Mouse (Mus musculus): ENCODE data around the gene Zbtb43.

Zbtb43 gene

DNA sequence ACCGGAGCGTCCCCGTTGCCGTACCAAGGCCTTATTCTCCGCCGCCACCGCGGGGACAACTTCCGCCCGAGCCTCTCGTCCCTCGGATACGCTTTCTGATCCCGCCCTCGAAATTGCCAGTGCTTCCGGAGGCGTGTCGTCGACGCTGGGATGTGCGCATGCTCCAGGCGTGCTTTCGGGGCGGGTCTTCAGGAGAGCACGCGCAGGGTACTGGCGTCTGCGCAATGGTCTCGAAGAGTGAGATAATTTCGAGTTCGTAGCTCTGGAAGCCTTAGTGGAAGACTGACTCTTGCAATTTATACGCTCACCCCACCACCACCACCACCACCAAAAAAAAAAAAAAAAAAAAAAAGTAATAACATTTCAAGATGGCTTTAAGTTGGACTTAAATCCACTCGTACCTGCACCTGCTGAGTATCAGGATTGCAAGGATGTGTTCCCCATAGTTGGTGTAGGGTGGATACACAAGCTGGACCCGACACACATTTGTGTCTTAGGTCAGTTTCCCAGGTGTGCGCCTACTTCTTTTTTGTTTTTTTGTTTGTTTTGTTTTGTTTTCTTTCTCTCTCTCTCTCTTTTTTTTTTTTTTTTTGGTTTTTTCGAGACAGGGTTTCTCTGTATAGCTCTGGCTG lies at the start of gene Zbtb43:
Zbtb43 (minus strand) TSS at position 94 of the 632 bp plus-strand sequence.
- DNase-seq (ENCODE audit: low spot score): peak; percentile 96

DNA sequence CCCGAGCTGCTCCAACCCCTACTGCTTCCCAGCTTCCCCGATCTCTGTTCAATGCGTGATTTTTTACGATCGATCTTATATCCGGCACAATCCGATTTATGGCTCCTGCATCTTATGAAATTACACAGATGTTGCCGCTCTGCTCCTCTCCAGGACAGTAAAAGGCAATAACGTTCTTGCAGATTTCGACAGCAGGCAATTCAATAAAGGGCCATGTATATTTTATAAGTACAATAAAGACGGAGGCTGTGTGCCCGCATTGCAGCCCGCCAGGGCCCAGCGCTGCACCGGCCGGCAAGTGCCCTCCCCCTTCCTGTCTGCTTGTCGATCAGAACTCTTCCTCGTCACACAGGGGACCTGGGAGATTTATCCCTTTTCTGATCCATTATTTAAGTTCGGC lies 47.5 kb upstream of the Zbtb43 start:
- no peak for DNase-seq (ENCODE audit: low spot score)

DNA sequence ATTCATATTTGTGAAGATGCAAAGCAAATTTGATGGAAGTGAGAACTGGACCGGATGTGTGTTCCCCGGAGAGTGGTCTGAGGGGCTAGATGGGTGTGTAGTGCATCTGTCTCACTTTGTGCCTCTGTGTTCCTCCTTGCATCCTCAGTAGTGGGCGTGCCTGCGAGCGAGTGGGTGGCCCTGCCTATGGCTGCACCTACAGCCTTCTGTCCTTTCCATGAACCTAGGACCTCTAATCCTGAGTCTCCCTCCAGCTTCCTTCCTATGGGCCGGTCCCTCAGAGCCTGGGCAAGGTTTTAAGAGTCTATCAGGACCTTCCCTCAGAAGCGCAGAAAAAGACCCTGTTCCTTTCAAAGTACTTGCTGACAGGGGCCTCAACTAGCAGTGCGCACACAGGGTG lies 47.1 kb upstream of the Zbtb43 start:
- no peak for DNase-seq (ENCODE audit: low spot score)

DNA sequence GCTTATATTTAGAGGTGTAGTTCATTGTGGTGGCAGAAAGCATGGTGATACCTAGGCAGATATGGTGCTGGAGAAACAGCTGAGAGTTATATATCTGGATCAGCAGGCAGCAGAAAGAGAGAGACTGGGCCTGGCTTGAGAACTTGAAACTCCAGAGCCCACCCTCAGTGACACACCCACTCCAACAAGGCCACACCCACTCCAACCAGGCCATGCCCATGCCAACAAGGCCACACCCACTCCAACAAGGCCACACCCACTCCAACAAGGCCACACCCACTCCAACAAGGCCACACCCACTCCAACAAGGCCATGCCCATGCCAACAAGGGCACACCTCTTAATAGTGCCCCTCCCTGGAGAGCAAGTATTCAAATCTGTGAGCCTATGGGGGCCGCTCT lies 42.4 kb upstream of the Zbtb43 start:
- no peak for DNase-seq (ENCODE audit: low spot score)

DNA sequence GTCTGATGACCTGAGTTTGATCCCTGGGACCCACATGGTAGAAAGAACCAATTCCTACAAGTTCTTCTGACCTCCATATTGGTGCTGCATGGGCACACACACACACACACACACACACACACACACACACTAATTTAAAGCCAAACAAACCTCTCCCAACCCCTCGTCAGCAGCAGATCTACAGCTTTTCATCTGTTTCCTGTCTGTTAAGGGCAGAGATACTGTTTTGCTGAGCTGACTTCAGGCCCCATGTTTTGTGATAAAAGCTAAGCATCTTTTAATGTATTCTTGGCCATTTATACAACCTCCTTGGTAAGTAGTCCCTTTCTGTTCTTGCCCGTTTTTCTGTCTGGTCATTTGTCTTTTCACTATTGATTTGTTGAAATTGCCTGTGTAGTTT lies 34.2 kb upstream of the Zbtb43 start:
- no peak for DNase-seq (ENCODE audit: low spot score)

DNA sequence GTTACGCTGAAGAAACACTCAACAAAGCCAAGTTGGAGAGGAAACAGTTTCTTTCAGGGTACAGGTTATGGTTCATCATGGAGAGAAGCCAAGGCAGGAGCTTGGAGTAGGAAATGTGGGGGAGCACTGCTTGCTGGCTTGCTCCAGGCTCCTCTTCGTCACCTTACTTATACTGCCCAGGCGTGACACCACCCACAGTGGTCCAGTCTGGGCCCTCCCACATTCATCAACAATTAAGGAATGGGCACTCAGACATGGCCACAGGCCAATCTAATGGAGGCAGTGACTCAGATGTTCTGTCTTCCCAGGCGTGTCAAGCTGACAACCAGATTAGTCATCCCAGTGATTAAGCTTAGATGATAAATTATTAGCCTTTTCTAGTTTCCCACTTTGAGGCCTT lies 29.9 kb upstream of the Zbtb43 start:
- peak; percentile 53 for DNase-seq (ENCODE audit: low spot score)

DNA sequence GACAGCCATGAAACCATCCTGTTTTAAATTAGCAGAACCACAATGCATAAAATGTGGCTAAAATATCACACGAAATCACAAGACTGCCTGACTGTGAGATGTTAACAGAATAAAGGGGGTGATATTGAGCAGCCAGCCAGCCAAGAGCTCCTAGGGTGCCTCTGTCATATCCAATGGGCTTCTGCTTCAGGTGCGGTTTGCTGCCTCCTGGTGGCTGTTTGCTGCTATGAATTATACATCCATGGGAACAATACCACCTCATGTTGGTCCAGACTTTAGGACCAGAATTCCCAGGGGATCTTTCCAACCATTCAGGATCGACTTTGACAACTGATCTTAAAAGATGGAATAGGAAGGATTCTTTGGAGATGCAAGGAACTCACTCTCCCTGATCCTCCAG lies 27.3 kb upstream of the Zbtb43 start:
- no peak for DNase-seq (ENCODE audit: low spot score)

DNA sequence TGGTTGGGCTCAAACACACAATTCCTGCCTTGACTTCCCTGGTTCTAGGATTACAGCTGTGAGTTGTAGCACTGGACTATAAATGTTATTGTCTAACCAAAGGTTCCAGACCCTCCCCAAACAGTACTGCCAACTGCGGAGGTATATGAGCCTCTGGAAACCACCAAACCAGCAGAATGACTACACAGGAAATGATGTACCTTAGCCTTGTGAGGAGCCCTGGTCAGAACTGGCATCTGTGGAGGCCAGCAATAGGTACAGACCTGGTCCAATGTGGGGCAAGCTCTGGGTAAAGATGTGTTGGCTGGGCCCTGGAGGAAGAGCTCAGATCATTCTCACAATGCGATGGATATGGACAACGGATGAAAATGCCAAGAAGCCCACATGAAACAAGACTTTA lies 23.7 kb upstream of the Zbtb43 start:
- DNase-seq (ENCODE audit: low spot score): no peak

DNA sequence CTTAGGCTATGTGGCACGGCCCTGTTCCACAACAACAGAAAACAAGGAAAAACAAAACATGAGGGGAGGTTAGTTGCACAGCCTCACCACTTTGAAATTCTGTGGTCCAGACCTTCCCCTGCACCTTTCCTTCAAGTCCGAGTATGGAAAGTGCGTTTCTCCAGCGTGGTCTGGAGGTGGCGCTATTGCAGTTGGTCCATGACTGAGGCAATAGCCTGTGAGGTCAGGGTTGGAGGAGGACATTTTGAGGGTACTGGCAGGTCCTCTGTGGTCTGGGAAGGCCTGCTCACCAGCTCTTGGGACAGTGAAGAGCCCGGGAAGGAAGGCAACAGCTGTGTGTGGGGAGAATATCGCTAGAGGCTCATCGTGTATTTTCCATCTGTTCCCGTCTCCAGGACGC lies 21.2 kb upstream of the Zbtb43 start:
- no peak for DNase-seq (ENCODE audit: low spot score)

DNA sequence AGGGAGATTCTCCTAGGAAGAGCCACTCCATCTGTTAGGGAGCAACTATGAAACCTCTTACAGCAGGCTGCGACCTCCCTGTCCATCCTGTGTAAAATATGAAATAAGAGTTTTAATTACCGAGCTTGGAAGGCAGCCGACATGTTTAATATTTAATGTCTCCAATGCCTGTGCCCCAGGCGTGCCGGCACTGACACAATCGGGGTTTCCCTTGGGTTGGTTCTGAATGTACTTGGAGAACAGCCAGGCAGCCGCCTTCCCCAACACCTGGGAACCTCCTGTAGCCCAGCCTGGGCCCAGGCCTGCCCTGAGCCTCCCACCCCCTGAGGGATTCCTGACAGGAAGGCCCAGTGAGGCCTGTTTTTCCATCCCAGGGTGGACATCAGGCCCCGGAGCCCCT lies 19.0 kb upstream of the Zbtb43 start:
- DNase-seq (ENCODE audit: low spot score): no peak

DNA sequence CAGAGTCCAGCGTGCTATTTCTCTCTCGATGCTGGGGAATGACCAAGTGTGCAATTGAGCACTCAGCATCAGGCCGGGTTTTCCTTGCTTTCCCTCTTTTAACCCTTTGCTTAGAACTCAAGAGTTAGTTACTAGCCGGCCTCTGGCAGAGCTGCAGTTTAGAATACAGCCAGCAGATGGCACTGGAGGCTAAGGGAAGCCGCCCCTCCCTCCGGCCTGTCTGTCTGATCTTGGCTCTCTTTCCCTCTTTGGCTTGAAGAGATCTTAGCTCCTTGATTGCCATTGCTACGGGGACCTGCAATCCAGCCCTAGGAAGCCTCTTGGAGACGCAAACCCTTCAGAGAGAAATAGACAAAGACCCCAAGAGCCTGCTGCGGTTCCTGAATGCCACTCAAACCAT lies 18.5 kb upstream of the Zbtb43 start:
- peak; percentile 72 for DNase-seq (ENCODE audit: low spot score)

DNA sequence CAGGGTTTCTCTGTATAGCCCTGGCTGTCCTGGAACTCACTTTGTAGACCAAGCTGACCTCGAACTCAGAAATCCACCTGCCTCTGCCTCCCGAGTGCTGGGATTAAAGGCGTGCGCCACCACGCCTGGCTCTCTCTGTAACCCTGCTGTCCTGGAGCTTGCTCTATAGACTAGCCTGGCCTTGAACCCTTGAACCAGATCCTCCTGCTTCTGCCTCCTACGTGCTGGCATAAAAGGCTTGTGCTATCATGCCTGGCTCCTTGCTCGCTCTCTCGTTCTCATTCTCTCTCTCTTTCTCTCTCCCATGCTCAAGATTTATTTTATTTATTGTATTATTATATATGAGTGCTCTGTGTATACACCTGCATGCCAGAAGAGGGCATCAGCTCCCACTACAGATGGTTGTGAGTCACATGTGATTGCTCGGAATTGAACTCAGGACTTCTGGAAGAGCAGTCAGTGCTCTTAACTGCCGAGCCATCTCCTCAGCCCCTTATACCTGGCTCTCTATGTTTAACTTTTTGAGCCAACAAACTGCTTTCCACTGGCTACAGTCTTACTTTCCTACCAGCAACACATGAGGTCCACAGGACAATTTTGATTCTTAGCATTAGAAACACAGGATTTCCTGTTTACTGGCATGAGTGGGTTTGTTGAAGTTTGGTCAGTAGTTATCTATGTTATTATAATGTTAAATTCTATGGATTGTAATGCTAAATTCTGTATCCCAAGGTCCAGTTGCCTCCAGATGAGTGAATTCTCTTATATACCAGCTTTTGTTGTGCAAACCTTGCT lies 9.8 kb upstream of the Zbtb43 start:
- no peak for DNase-seq (ENCODE audit: low spot score)

DNA sequence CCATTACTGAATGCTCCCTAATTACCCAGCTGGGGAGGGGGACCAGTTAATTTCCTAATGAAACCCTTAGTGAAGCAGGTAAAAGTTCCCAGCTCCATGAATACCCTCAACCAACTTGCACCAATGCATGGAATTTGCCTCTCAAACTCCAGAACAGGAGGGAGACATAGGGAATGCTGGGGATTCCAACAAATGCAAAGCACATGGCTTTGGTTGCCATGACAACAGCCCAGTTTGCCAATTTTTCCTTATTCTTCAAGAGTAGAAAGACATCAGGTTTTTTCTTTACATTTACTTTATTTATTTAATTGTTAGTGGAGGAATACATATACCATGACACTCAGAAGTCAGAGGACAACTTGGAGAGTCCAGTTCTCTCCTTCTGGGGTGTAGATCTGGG lies 7.6 kb upstream of the Zbtb43 start:
- no peak for DNase-seq (ENCODE audit: low spot score)

DNA sequence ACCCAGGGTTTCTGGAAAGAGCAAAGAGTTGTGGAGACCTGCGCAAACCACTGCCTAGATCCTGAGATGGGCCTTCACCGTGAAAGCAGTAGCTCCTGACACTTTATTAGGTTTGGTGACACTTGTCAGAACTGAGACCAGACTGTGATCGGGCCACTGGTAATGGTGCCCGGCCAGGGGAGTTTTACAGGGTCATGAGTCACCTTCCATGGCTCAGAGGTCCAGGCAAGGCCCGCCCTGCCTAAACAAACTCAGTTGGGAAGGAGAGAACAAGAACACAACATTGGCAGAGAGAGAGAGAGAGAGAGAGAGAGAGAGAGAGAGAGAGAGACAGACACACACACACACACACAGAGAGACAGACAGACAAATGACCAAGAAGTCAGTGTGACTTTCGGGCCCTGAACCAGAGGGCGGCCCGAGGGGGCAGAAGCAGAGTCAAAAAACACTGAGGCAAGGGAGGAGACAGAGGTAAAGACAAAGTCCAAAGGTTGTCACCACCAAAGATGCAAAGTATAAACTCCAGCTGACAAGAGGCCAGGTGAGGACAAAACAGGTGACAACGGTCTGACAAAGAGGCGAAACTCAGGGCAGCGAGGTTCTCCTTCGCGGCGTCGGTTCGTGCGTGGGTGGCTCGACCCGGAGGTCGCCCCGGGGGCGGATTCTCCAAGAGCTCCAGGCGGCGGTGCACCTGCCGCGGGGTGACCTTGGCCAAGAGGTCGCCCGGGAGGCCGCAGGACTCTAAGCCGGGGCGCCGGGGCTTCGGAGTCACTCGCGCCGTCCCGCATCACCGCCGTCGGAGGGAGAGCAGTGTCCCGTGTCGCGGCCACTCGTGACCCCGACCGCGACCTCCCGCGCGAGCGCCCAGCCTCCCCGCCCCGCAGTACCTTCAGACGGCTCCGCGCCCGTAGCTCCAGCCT lies 553 bp downstream of the Zbtb43 start:
- peak; percentile 53 for DNase-seq (ENCODE audit: low spot score)

DNA sequence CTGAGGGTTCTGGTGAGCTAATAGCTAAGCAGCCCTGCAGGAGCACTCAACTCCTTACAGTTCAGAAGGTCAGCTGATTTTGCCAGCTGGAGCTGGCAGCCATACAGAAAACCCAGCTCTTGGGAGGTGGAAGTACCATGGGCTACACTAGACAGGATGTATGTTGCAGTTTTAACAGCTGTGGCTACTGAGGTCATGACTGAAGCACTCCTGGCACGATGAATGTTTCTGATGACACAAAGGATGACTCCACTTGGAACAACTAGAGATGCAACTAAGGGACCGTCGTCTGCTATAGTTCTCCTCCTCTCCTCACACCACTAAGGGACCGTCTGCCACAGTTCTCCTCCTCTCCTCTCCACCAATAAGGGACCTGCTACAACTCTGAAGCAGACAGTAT lies 2.4 kb downstream of the Zbtb43 start:
- DNase-seq (ENCODE audit: low spot score): no peak

DNA sequence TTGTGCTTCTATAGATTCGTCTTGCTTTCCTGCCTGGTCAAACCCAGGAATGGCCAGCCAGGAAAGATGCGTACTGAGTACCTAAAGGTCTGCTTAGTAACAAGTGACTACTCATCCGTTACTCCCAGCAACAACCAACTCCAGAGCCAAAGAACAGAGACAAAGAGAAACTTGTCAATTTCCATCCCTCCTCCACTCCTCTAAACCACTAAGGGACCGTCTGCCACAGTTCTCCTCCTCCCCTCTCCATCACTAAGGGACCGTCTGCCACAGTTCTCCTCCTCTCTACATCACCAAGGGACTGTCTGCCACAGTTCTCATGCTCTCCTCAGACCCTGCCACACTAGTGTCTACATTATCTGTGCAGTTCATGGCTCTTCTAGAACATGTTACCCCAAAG lies 3.1 kb downstream of the Zbtb43 start:
- DNase-seq (ENCODE audit: low spot score): no peak

DNA sequence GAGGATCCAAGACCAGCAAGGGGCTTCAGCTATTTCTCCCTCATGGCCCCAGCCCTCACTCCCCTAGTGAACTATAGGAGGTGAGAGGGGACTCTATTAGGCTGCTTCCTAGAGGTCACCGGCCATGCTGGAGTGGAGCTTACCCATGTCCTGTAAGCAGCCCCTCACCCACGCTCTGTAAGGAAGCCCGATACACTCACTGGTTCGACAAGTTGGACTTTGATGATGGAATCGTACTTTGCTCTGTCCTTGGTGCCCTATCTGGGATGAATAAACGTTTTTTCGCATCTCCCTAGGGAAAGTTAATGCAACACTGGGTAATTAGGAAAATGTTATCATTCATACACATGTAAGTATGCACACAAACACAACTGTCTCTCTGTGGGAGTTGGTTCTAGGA lies 6.3 kb downstream of the Zbtb43 start:
- DNase-seq (ENCODE audit: low spot score): no peak

DNA sequence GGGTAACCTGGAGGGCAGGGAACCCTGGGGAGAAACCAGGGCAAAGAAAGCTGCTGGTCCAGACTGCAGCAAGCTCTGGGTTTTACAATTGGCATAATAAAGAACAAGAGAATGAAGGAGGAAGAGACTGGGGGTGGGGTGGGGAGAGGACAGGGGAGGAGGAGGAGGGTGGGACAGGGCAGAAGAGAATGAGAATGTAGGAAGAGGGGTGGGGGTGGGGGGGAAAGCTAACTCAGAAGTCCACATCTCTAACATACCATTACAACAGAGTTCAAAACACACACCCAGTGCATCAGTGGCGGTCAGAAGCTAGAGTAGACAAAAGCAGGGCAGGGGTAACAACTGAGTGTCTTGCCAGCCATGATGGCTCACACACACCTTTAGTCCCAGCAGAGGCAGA lies 7.3 kb downstream of the Zbtb43 start:
- DNase-seq (ENCODE audit: low spot score): no peak

DNA sequence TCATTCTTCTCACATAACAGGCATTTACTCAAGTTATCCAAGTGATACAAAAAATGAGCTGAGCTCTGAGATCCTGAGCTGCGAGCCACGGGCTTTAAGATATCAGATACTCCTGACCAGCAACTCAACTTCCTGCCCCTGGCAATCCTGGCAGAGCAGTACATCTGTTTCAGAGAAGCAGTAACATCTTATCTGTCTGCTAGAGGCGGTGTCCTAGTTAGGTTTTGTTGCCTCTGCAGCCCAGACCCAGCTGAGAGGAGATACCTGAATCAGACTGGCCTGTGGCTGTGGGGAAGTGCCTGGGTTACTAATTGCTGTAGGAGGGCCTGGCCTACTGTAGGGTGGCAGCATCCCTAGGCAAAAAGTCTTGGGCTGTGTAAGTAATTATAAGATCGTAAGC lies 8.7 kb downstream of the Zbtb43 start:
- no peak for DNase-seq (ENCODE audit: low spot score)

DNA sequence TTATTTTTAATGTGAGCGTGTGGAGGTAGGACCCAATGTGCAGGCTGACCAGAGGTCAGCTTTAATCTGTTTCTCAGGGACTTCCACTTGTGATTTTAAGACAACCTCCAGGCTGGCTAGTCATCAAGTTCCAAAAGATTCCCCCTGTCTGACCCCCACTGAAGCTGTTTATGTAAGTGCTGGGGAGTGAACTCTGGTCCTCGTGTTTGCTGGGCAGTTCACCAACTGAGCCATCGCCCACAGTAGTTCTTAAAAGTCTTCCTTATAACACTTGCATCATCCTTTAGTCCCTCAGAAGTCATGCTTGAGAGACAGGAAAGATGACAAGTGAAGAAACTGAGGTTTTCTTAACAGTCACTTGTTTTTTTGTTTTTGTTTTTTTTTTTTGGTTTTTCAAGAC lies 11.7 kb downstream of the Zbtb43 start:
- no peak for DNase-seq (ENCODE audit: low spot score)

DNA sequence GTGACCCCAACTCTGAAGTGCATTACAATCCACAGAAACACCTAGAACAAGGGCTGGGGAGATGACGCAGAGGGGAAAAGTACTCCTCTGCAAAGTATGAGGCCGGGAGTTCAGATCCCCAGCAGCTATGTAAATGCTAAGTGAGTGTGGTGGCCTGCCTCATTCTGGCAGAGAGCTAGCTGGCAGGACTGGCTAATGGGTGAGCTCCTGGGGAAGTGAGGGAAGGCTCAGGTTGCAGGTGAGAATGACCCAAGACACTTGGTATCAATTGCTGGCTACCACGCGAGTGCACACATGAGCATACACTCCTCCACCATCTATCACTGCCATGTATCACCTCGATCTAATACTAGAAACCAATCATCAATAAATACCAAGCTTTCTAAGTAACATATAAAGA lies 12.1 kb downstream of the Zbtb43 start:
- DNase-seq (ENCODE audit: low spot score): no peak

DNA sequence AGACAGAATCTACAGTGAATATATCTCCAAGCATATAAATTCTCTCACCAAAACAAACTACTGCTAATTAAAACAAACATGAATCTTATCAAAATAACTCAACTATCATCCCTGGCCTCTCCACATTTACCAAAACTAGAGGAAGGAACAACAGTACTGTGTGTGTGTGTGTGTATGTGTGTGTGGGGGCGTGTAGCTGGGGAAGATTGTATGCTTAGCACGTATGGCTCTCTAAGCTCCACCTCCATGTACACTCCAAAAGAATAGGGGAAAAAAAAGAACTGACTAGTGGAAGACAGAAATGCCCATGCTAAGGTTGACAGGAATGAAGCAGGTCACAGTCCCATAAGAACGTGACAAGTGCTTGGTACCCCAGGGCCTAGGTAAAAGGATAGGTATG lies 13.0 kb downstream of the Zbtb43 start:
- no peak for DNase-seq (ENCODE audit: low spot score)

DNA sequence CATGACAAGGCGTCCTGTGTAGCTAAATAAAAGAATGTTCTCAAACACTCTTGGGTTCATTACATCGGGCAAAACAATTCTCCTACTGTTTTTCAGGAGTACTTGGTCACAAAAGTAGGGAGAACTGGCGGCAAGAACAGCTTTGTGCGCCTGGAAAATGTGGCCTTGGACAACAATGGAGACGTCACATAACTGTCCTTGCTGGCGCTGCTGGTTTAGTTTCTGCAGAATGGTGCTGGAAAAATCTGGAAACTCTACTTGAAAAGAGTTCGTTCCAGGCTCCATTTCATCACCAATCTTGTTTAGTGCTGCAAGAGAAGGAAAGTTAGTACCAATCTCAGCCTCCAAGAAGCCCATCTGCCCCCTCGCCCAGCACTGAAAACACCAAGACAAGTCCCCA lies 13.5 kb downstream of the Zbtb43 start:
- no peak for DNase-seq (ENCODE audit: low spot score)

All from urinary bladder, postnatal 14 days (tissue).